Mouse (Mus musculus): ENCODE measurements around the gene Krtap19-2.

DNA sequence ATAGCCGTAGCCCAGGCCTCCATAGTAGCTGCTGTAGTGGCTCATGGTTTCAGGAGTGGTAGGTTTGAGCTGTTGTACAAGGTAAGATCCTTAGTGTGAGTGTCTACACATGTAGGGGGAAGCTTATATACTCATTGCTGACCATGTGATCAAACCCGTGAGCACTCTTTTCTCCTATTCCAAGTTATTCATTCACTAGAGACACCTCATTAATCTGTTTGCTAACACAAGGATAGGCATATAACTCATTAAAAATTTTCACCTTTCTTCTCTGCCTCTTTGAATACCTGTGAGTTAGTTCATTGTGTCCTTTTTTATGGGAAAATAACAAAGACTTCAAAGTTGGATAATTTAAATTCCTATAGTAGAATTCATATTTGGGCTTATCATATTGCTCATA is 3.9 kb upstream of the Krtap19-2 start, which contains the start of gene Krtap19-3:
- TF ChIP-seq CTCF (conservative IDR thresholded peaks at IDR 0.05; ENCODE audit: insufficient read depth, insufficient read length, low read depth, low read length) (no peak), POLR2A (IDR thresholded peaks at IDR 0.05; ENCODE audit: low read depth, low read length) (no peak)

All from kidney, adult 2 months (tissue).